Mouse (Mus musculus) intestine, embryonic 16.5 days (tissue): ENCODE results near the gene Unc5cl. TPM values are rescaled to one million over a fixed set of nuclear protein-coding genes. Genes with fewer than 3 reads are reported as not detected.

Experiments used
- ATAC-seq: fragments of 200-750 bp; cut with Nextera tagmentation; 2 replicates; pipeline ENCODE4 v1.8.0; 2017; ENCODE audit warnings: moderate TSS enrichment, moderate library complexity
- H3K27ac ChIP-seq: fragments of 300-500 bp; sonication (generic); 2 replicates; pipeline ENCODE4 v1.5.1; 2014; ENCODE audit warnings: mild to moderate bottlenecking, low read length
- H3K27me3 ChIP-seq: fragments of 300-500 bp; sonication (generic); replicated peaks from 2 replicates; pipeline ENCODE4 v1.6.1; 2014; ENCODE audit warnings: low read length, control low read depth, mixed read lengths; ENCODE audit not compliant: control insufficient read depth, insufficient read depth
- H3K36me3 ChIP-seq: fragments of 300-500 bp; sonication (generic); 2 replicates; pipeline ENCODE4 v1.6.1; 2014; ENCODE audit warnings: low read length, control low read depth; ENCODE audit not compliant: control insufficient read depth, insufficient read depth
- H3K4me1 ChIP-seq: fragments of 300-500 bp; sonication (generic); 2 replicates; pipeline ENCODE4 v1.6.1; 2014; ENCODE audit warnings: low read length, control low read depth, mixed read lengths; ENCODE audit not compliant: control insufficient read depth, insufficient read depth
- H3K4me2 ChIP-seq: fragments of 300-500 bp; sonication (generic); 2 replicates; pipeline ENCODE4 v1.6.1; 2014; ENCODE audit warnings: low read depth, low read length, control low read depth
- H3K4me3 ChIP-seq: fragments of 300-500 bp; sonication (generic); 2 replicates; pipeline ENCODE4 v1.5.1; 2014; ENCODE audit warnings: mild to moderate bottlenecking, low read length
- H3K9ac ChIP-seq: fragments of 300-500 bp; sonication (generic); 2 replicates; pipeline ENCODE4 v1.6.1; 2014; ENCODE audit warnings: low read depth, low read length
- H3K9me3 ChIP-seq: fragments of 300-500 bp; sonication (generic); 2 replicates; pipeline ENCODE4 v1.6.1; 2016; ENCODE audit warnings: low read length, control low read depth; ENCODE audit not compliant: control insufficient read depth
- whole genome bisulfite sequencing: fragments of 180-500 bp; shearing (Covaris S2); extraction: QIAGEN DNeasy Blood & Tissue Kit; methylation state at CpG from one replicate; pipeline ENCODE4 v1.1.7; 2014; 5-methylcytosine and 5-hydroxymethylcytosine counted together
- polyA plus RNA-seq: library from polyadenylated mRNA; unstranded; fragments of >200 nt; fragmentation: Nextera tagmentation; extraction: Ambion mirVana; gene quantifications from 2 replicates; pipeline ENCODE4 v1.2.1, GENCODE M21; 2015

Unc5cl gene
- polyA plus RNA-seq, 1 experiment from 2014 or later = 47.2 TPM

DNA sequence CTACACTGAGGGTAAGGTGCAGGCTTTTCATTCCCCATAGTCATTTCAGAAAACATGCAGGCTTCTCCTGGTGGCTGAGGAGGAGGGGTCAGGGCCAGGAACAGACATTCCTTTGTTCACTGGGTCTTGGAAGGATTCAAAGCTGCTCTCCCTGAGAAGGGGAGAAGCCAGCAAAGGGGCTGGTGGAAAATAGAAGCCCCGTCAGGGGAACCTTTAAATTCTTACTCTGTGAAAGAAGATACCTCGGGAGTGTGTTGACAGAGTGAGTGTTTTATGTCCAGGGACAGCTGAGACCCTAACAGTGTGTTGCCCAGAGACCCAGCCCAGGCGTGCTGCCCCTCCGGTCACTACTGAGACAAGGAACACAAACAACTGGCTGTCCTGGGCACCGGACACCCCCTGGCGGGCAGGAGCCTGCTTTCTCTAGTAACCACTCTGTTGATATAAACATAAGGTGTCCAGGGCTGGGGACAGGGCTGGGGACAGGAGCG lies 17.2 kb upstream of the Unc5cl start:
- Histone ChIP-seq H3K4me2 (no peak overlapping the region), H3K9ac (no peak overlapping the region; the same call in 1 of the 2 replicates), H3K27ac (peak overlapping the region; percentile 11), H3K4me1 (peaks cover 43% of the 10 kb centered on the region), H3K4me3 (no peak overlapping the region), H3K9me3 (no peaks in the 10 kb centered on the region), H3K27me3 (no peaks in the 10 kb centered on the region), H3K36me3 (no peaks in the 10 kb centered on the region)
- no peak for ATAC-seq
- WGBS = 24% methylated on average over 7 of the region's 7 CpGs

DNA sequence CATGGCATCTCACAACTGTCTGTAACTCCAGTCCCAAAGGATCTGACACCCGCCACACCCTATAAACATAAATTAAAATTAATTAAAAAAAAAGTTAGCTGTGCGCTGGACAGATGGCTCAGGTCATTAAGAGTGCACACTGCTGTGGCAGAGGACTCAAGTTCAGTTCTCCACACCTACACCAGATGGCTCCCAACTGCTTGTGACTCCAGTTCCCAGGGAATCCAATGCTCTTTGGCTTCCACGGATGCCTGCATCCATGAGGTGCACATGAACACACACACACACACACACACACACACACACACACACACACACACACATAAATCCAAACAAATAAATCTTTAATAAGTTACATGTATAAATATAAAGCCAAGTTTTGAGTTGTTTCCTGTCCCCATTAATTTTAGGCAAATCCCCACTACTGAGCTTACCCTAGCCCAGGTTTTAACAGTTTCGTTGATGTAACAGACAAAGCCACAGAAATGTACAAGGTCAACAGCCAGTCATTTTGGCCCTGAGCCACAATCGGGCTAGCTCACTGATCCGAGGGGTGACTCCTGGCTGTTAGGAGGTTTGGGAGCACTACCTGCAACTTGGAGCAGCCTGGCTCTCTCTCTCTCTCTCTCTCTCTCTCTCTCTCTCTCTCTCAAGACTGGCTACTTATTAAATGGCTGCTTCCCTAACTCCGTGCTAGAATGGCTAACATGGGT lies 11.8 kb upstream of the Unc5cl start:
- no peak overlapping the region for H3K4me2 ChIP-seq
- no peaks in the 10 kb centered on the region for H3K9me3 ChIP-seq
- ATAC-seq = peak; percentile 23; the same call in 1 of the 2 replicates

GRCm38 (mm10) chr17:48443542-48444145 lies 11.1 kb upstream of the Unc5cl start:
- Histone ChIP-seq H3K27me3 (no peaks in the 10 kb centered on the region), H3K9me3 (no peaks in the 10 kb centered on the region), H3K4me3 (no peak overlapping the region), H3K36me3 (no peaks in the 10 kb centered on the region), H3K4me1 (no peaks in the 10 kb centered on the region), H3K9ac (no peak overlapping the region), H3K4me2 (no peak overlapping the region), H3K27ac (no peak overlapping the region)
- no peak for ATAC-seq
- WGBS = 76% methylated on average over 16 of the region's 16 CpGs

More for the DNA sequence above, 11.8 kb upstream of the Unc5cl start:
- Histone ChIP-seq H3K27me3 (no peaks in the 10 kb centered on the region), H3K4me3 (no peak overlapping the region), H3K27ac (no peak overlapping the region), H3K4me1 (peaks cover 2% of the 10 kb centered on the region), H3K9ac (no peak overlapping the region), H3K36me3 (no peaks in the 10 kb centered on the region)
- WGBS = 67% methylated on average over 7 of the region's 7 CpGs

DNA sequence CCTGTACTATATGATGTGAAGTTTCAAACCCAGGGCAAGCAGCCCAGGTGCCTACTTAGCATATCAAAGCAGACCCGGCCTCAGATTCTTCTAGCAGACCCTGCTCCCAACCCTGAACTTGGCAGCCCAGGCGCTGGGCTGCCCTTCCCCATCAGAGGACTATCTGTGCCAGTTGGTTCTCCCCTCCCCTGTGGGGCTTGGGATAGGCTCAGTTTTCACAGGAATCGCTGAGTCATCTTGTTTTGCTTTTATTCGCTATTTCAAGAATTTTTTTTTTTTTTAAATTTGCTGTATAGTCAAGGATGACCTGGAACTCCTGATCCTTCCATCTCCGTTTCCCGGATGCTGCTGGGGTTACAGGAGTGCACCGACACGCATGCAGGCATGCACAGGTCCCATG lies 7.0 kb upstream of the Unc5cl start:
- Histone ChIP-seq H3K27ac (no peak overlapping the region), H3K4me1 (peaks cover 13% of the 10 kb centered on the region), H3K27me3 (no peaks in the 10 kb centered on the region), H3K4me2 (no peak overlapping the region), H3K36me3 (no peaks in the 10 kb centered on the region), H3K9me3 (no peaks in the 10 kb centered on the region), H3K9ac (no peak overlapping the region), H3K4me3 (no peak overlapping the region)
- 69% methylated on average over 8 of the region's 8 CpGs for WGBS
- no peak for ATAC-seq

DNA sequence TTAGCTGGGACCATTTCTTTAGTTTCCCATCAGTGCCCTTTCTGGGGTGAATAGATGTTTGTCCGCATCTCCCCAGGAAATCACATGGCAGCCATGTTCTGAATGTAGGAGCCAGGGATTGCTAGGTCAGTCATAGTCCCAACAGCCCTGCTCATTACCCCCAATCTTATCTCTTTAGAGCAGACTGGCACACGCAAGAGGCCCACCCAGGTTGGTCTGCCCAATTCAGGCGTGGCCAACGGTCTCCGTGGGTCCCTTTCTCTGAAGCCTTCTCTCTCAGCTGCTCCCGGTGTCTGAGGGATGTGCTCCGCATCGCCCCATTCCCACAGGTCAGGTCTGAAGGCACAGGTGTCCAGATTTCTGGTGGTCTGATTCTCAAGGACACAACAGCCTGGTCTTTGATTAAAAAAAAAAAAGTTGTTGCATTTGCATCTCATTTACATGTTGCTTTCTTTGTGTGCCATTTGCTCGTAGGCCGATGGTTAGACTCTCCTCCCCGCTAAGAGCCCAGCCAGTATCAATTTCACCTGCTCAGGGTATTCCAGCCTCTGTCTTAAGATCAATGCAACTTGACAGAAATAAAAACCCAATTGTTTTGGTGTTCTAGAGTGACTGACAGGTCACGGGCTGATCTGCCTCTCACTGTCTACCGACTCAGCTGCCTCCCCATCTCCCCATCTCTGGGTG lies 3.9 kb upstream of the Unc5cl start:
- 86% methylated on average over 13 of the region's 13 CpGs for WGBS
- Histone ChIP-seq H3K4me1 (peaks cover 13% of the 10 kb centered on the region), H3K4me2 (no peak overlapping the region), H3K27me3 (no peaks in the 10 kb centered on the region), H3K9me3 (no peaks in the 10 kb centered on the region), H3K36me3 (no peaks in the 10 kb centered on the region), H3K9ac (no peak overlapping the region), H3K27ac (no peak overlapping the region), H3K4me3 (no peak overlapping the region)
- peak; percentile 25; the same call in 1 of the 2 replicates for ATAC-seq

GRCm38 (mm10) chr17:48451353-48451675 lies 3.4 kb upstream of the Unc5cl start, which contains the start of gene Tspo2:
Gene Tspo2 (minus strand): TSS chr17:48451522.
- no peak within 1 kb of the TSS for H3K4me2 ChIP-seq
- peaks cover 13% of the 10 kb centered on the region for H3K4me1 ChIP-seq
- H3K36me3 ChIP-seq = no peaks in the 10 kb centered on the region
- peak within 1 kb of the TSS; percentile 51 for H3K27ac ChIP-seq
- WGBS = 55% methylated on average over 7 of the region's 7 CpGs
- H3K9ac ChIP-seq = peak within 1 kb of the TSS; percentile 29; the same call in 1 of the 2 replicates
- no peaks in the 10 kb centered on the region for H3K27me3 ChIP-seq
- no peak for ATAC-seq
- no peaks in the 10 kb centered on the region for H3K9me3 ChIP-seq
- H3K4me3 ChIP-seq = no peak within 1 kb of the TSS

- Histone ChIP-seq H3K4me3 (no peak overlapping the region), H3K27ac (peak overlapping the region; percentile 51), H3K9me3 (no peaks in the 10 kb centered on the region), H3K4me1 (peaks cover 13% of the 10 kb centered on the region), H3K9ac (peak overlapping the region; percentile 29; the same call in 1 of the 2 replicates), H3K27me3 (no peaks in the 10 kb centered on the region), H3K36me3 (no peaks in the 10 kb centered on the region), H3K4me2 (no peak overlapping the region)
- WGBS = 61% methylated on average over 9 of the region's 9 CpGs
- ATAC-seq = no peak
These were observed 2.8 kb upstream of the Unc5cl start for GRCm38 (mm10) chr17:48451753-48452444.

- no peaks in the 10 kb centered on the region for H3K9me3 ChIP-seq
- no peaks in the 10 kb centered on the region for H3K36me3 ChIP-seq
- no peak overlapping the region for H3K4me3 ChIP-seq
- no peak overlapping the region for H3K4me2 ChIP-seq
- no peaks in the 10 kb centered on the region for H3K27me3 ChIP-seq
- no peak overlapping the region for H3K9ac ChIP-seq
- peaks cover 13% of the 10 kb centered on the region for H3K4me1 ChIP-seq
- no peak overlapping the region for H3K27ac ChIP-seq
- no peak for ATAC-seq
- 75% methylated on average over 7 of the region's 7 CpGs for WGBS
These were observed 1.2 kb upstream of the Unc5cl start for GRCm38 (mm10) chr17:48453489-48453888.

- Histone ChIP-seq H3K4me2 (peak overlapping the region; percentile 44), H3K9ac (peak overlapping the region; percentile 68), H3K27ac (peak overlapping the region; percentile 94), H3K4me3 (peak overlapping the region; percentile 54), H3K36me3 (no peaks in the 10 kb centered on the region), H3K9me3 (no peaks in the 10 kb centered on the region), H3K4me1 (peaks cover 16% of the 10 kb centered on the region), H3K27me3 (no peaks in the 10 kb centered on the region)
- WGBS = 42% methylated on average over 7 of the region's 7 CpGs
- peak; percentile 3; the same call in 1 of the 2 replicates for ATAC-seq
These were observed 511 bp upstream of the Unc5cl start for GRCm38 (mm10) chr17:48454190-48454589.
